Mouse (Mus musculus): ENCODE data around the gene Syt8. TPM values are rescaled to one million over a fixed set of nuclear protein-coding genes. Genes with fewer than 3 reads are reported as not detected.

Gene Syt8
- total RNA-seq, 2 experiments from 2014 or later: not detected

Other genes with a start within 250 kb of the Syt8 start
- gene Gm10153, start 244.5 kb upstream of the Syt8 start, total RNA-seq (2014; fragmentation: Nextera tagmentation): not detected in 2 replicates
- not detected in 2 replicates for gene Gm10153, start 244.5 kb upstream of the Syt8 start, total RNA-seq (2017)
- not detected in 2 replicates for gene Krtap5-3, start 233.5 kb upstream of the Syt8 start, total RNA-seq (2014; fragmentation: Nextera tagmentation)
- not detected in 2 replicates for gene Krtap5-3, start 233.5 kb upstream of the Syt8 start, total RNA-seq (2017)
- gene Gm7579, start 223.0 kb upstream of the Syt8 start, total RNA-seq (2014; fragmentation: Nextera tagmentation): not detected in 2 replicates
- not detected in 2 replicates for gene Gm7579, start 223.0 kb upstream of the Syt8 start, total RNA-seq (2017)
- not detected in 2 replicates for gene Krtap5-5, start 204.9 kb upstream of the Syt8 start, total RNA-seq (2014; fragmentation: Nextera tagmentation)
- not detected in 2 replicates for gene Krtap5-5, start 204.9 kb upstream of the Syt8 start, total RNA-seq (2017)
- gene Gm40460, start 193.8 kb upstream of the Syt8 start, total RNA-seq (2014; fragmentation: Nextera tagmentation): not detected in 2 replicates
- gene Gm40460, start 193.8 kb upstream of the Syt8 start, total RNA-seq (2017): not detected in 2 replicates
- not detected in 2 replicates for gene Gm2431, start 176.5 kb upstream of the Syt8 start, total RNA-seq (2014; fragmentation: Nextera tagmentation)
- not detected in 2 replicates for gene Gm2431, start 176.5 kb upstream of the Syt8 start, total RNA-seq (2017)
- not detected in 2 replicates for gene Gm4559, start 160.5 kb upstream of the Syt8 start, total RNA-seq (2014; fragmentation: Nextera tagmentation)
- not detected in 2 replicates for gene Gm4559, start 160.5 kb upstream of the Syt8 start, total RNA-seq (2017)
- gene Krtap5-1, start 137.7 kb upstream of the Syt8 start, total RNA-seq (2014; fragmentation: Nextera tagmentation): not detected in 2 replicates
- not detected in 2 replicates for gene Krtap5-1, start 137.7 kb upstream of the Syt8 start, total RNA-seq (2017)
- not detected in 2 replicates for gene Krtap5-4, start 131.3 kb upstream of the Syt8 start, total RNA-seq (2014; fragmentation: Nextera tagmentation)
- not detected in 2 replicates for gene Krtap5-4, start 131.3 kb upstream of the Syt8 start, total RNA-seq (2017)
- gene Ifitm10, start 61.1 kb upstream of the Syt8 start, total RNA-seq (2014; fragmentation: Nextera tagmentation): 1.5 TPM in 1 of 2 replicates, not detected in the other
- gene Ifitm10, start 61.1 kb upstream of the Syt8 start, total RNA-seq (2017): not detected in 2 replicates
- not detected in 2 replicates for gene Gm49369, start 52.2 kb upstream of the Syt8 start, total RNA-seq (2014; fragmentation: Nextera tagmentation)
- 38.0 and 63.2 TPM in 2 replicates for gene Gm49369, start 52.2 kb upstream of the Syt8 start, total RNA-seq (2017)
- gene Ctsd, start 46.8 kb upstream of the Syt8 start, total RNA-seq (2014; fragmentation: Nextera tagmentation): 152 and 191 TPM in 2 replicates
- gene Ctsd, start 46.8 kb upstream of the Syt8 start, total RNA-seq (2017): 128 and 144 TPM in 2 replicates
- gene Tnni2, start 7.0 kb downstream of the Syt8 start, total RNA-seq (2014; fragmentation: Nextera tagmentation): 5.6 and 6.0 TPM in 2 replicates
- 3.0 and 8.1 TPM in 2 replicates for gene Tnni2, start 7.0 kb downstream of the Syt8 start, total RNA-seq (2017)
- gene Lsp1, start 26.0 kb downstream of the Syt8 start, total RNA-seq (2014; fragmentation: Nextera tagmentation): 41.4 and 58.5 TPM in 2 replicates
- 50.3 and 51.9 TPM in 2 replicates for gene Lsp1, start 26.0 kb downstream of the Syt8 start, total RNA-seq (2017)
- gene Tnnt3, start 64.0 kb downstream of the Syt8 start, total RNA-seq (2014; fragmentation: Nextera tagmentation): not detected in 2 replicates
- not detected in 2 replicates for gene Tnnt3, start 64.0 kb downstream of the Syt8 start, total RNA-seq (2017)
- 20.4 and 53.9 TPM in 2 replicates for gene Mrpl23, start 97.8 kb downstream of the Syt8 start, total RNA-seq (2014; fragmentation: Nextera tagmentation)
- gene Mrpl23, start 97.8 kb downstream of the Syt8 start, total RNA-seq (2017): 0.31 and 39.0 TPM in 2 replicates
- gene Igf2, start 232.0 kb downstream of the Syt8 start, total RNA-seq (2014; fragmentation: Nextera tagmentation): not detected in 2 replicates
- gene Igf2, start 232.0 kb downstream of the Syt8 start, total RNA-seq (2017): 2.5 TPM in 1 of 2 replicates, not detected in the other
- not detected in 2 replicates for gene Gm49394, start 235.1 kb downstream of the Syt8 start, total RNA-seq (2014; fragmentation: Nextera tagmentation)
- not detected in 2 replicates for gene Gm49394, start 235.1 kb downstream of the Syt8 start, total RNA-seq (2017)

All from granulocyte monocyte progenitor cell, adult 5-6 weeks (primary cell).